Mouse (Mus musculus) liver, adult (tissue): Measurements from ENCODE around the gene Boc.

Experiments
- GATA4 ChIP-seq: IDR thresholded peaks from 2 replicates; pipeline ENCODE4 v1.6.1; 2014; ENCODE audit warnings: mild to moderate bottlenecking, low read length; ENCODE audit not compliant: insufficient replicate concordance

Boc gene

GRCm38 (mm10) chr16:44558471-44559329, at the start of gene Boc:
Gene Boc, minus strand, starts transcription at chr16:44558897.
- TF ChIP-seq GATA4 = no peak

DNA sequence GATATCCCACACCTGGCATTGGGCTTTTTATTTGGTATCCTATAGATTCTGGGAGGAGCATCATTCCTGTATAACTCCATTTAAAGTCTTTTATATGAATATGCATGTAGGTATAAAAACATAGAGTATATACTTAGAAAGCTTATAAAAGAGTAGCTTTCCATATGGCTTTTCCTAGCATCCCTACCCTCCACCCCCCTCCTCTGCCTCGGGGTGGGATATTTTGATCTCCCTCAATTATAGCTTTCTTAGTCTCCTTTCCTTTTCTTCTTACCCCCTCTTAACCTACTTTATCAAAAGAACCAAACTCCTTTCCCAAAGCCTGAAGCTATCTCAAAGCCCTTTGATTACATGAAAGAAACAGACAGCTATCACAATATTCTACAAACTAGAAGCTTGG, 47.9 kb upstream of the Boc start:
- no peak for TF ChIP-seq GATA4

DNA sequence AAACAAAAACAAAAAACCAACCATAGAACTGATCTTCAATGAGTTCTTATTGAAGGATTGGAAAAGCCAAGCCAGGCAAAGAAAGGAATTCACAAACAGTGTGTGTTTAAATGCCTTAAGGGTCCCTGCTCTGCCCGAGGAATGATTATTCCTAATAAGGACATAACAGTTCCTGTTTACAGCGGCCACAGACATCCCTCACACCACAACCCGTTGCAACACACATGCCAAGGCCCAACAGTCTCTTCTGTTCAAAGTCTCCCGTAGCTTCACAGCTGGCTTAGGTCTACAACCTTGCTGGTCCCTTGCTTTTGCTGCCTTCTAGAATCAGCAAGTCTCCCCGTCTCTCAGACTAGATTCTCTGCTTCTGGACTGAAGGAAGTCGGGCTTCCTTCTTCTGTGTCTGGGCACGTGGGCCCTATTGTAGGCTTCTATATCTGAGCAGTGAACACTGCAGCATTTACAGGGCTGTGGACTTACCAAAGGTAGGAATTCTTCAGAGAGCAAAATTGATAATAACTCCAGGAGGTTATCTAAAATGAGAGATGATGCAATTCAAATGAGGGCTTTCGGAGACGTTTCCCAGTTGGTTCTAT, 45.4 kb upstream of the Boc start:
- no peak for TF ChIP-seq GATA4

- TF ChIP-seq GATA4 = no peak
Measured at GRCm38 (mm10) chr16:44601999-44602794, 43.5 kb upstream of the Boc start.

GRCm38 (mm10) chr16:44601182-44601581, 42.5 kb upstream of the Boc start:
- TF ChIP-seq GATA4 = no peak

- no peak for TF ChIP-seq GATA4
Measured at GRCm38 (mm10) chr16:44597106-44597806, 38.6 kb upstream of the Boc start.

GRCm38 (mm10) chr16:44589506-44589905, 30.8 kb upstream of the Boc start:
- TF ChIP-seq GATA4 = no peak

DNA sequence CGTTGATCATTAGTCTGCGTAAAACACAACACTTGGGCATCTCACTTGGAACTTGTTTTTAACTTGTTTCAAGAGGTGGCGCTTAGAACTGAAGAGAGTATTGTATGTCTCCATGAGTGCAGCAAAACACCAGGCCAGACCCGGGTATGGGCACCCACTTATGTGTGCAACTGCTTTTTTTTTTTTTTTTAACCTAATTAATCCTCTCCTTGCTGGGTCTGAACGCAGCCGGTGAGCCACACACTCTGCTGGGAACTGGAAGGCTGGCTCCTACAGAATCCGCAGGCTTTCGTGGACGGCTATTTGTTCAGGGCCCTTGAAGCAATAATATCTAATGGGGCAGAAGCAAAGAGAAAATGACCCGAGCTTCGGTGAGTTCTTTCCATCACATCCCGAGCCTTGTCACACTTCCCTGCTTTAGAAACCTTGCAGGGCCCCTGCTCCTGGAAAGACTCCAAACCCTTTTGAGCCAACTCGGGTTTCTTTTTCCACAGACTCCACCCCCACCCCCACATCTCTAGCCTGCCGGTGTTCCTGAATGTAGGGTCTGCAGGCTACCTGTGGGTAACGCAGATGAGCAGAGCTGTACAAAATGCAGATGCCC, 20.8 kb upstream of the Boc start:
- no peak for TF ChIP-seq GATA4

- TF ChIP-seq GATA4 = no peak
Measured at GRCm38 (mm10) chr16:44578551-44578950, 19.9 kb upstream of the Boc start.

DNA sequence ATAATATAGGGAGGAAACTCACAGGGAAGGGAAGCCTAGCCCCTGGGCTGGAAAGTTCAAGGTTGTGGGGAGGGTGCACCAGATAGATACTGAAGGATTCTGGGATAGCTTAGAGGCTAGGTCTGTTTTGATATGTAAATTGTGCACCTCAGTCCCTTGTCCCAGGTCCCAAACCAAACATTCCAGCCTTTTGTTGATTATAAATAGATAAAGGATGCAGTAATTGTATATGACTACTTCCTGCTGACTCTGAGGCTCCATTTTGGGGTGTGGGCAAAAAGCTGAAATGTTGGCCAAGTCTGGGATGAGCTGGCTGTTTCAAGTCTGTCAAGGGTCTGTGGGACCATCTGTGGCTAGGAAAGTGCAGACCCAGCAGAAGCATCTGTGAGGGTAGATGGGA, 9.4 kb upstream of the Boc start:
- no peak for TF ChIP-seq GATA4

- TF ChIP-seq GATA4 = no peak
Measured at GRCm38 (mm10) chr16:44565328-44566210, 6.9 kb upstream of the Boc start.

DNA sequence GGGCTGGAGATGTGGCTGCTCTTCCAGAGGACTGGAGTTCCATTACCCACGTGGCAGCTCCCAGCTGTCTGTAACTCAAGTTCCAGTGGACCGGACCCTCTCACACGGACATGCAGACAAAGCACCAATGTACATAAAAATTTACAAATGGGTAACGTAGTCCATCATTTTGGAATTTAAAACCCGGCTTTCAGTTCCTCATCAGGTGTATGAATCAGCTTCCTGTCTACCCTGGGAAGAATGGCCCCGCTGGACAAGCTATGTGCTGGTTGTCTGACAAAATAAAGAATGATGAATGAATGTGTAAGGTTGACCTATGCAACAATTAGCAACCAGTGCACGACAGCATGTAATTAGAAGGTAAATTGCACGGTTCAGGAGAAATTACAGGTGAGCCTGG, 5.7 kb upstream of the Boc start:
- no peak for TF ChIP-seq GATA4

- no peak for TF ChIP-seq GATA4
Measured at GRCm38 (mm10) chr16:44562061-44562460, 3.4 kb upstream of the Boc start.

GRCm38 (mm10) chr16:44560214-44560613, 1.5 kb upstream of the Boc start:
- no peak for TF ChIP-seq GATA4
